Mouse (Mus musculus) layer of hippocampus, adult 18-20 months (tissue): ENCODE measurements at regions not wholly inside any gene's neighbourhood (a gene's known extent, or its start where the extent isn't known, plus 50 kb on each side); places are given as distances from the start of the nearest gene placed in this dataset.

Experiments used
- DNase-seq, 2 experiments: peaks; one replicate each; pipeline ENCODE4 v3.0.0; 2022; ENCODE audit warnings: low spot score in 2 of 2

GRCm38 (mm10) chr8:116452806-116453205, 52.0 kb upstream of the Dynlrb2 start:
- no peak for DNase-seq

- DNase-seq, result no peak
These were observed 53.4 kb upstream of the Dynlrb2 start for GRCm38 (mm10) chr8:116451397-116451796.

- DNase-seq, result no peak
These were observed 57.3 kb upstream of the Dynlrb2 start for GRCm38 (mm10) chr8:116447452-116447851.

GRCm38 (mm10) chr8:116442827-116443226, 61.9 kb upstream of the Dynlrb2 start:
- no peak for DNase-seq

- DNase-seq, result peak; percentile 43 to 82
These were observed 65.9 kb upstream of the Dynlrb2 start for GRCm38 (mm10) chr8:116438895-116439294.

GRCm38 (mm10) chr8:116435268-116435980, 69.3 kb upstream of the Dynlrb2 start:
- DNase-seq, result no peak

GRCm38 (mm10) chr8:116430051-116430450, 74.7 kb upstream of the Dynlrb2 start:
- DNase-seq, result no peak

- DNase-seq, result no peak
These were observed 75.1 kb upstream of the Dynlrb2 start for GRCm38 (mm10) chr8:116429649-116430048.

- DNase-seq, result no peak
These were observed 81.9 kb upstream of the Dynlrb2 start for GRCm38 (mm10) chr8:116422826-116423225.

- no peak for DNase-seq
These were observed 92.1 kb upstream of the Dynlrb2 start for GRCm38 (mm10) chr8:116412703-116413102.

GRCm38 (mm10) chr8:116410041-116410440, 94.7 kb upstream of the Dynlrb2 start:
- no peak for DNase-seq

- no peak for DNase-seq
These were observed 95.8 kb upstream of the Dynlrb2 start for GRCm38 (mm10) chr8:116409011-116409410.

GRCm38 (mm10) chr8:116404571-116404970, 100.2 kb upstream of the Dynlrb2 start:
- no peak for DNase-seq

- no peak for DNase-seq
These were observed 101.4 kb upstream of the Dynlrb2 start for GRCm38 (mm10) chr8:116403366-116403765.

GRCm38 (mm10) chr8:116399452-116399851, 105.3 kb upstream of the Dynlrb2 start:
- no peak for DNase-seq

- no peak for DNase-seq
These were observed 106.1 kb upstream of the Dynlrb2 start for GRCm38 (mm10) chr8:116398565-116399205.

GRCm38 (mm10) chr8:116385193-116385955, 119.4 kb upstream of the Dynlrb2 start:
- no peak for DNase-seq

- DNase-seq, result no peak
These were observed 120.2 kb upstream of the Dynlrb2 start for GRCm38 (mm10) chr8:116384418-116385089.

- no peak for DNase-seq
These were observed 121.0 kb upstream of the Dynlrb2 start for GRCm38 (mm10) chr8:116383495-116384417.

GRCm38 (mm10) chr8:116383036-116383435, 121.7 kb upstream of the Dynlrb2 start:
- no peak for DNase-seq
